Mouse (Mus musculus) CH12.LX (cell line): ENCODE measurements around the gene Zbtb22. TPM values are rescaled to one million over a fixed set of nuclear protein-coding genes. Genes with fewer than 3 reads are reported as not detected.
A peak's percentile ranks its signal among the peaks of the same experiment; 100 is the strongest.

Experiments used
- DNase-seq: peaks from one replicate; pipeline ENCODE4 v3.0.0-alpha.2; 2013; ENCODE audit errors: extremely low read depth
- H3K27ac ChIP-seq: 2 replicates; pipeline ENCODE4 v1.5.1; 2012; ENCODE audit warnings: low read depth, mild to moderate bottlenecking, control low read depth, moderate library complexity; ENCODE audit not compliant: insufficient read depth
- H3K27me3 ChIP-seq: replicated peaks from 2 replicates; pipeline ENCODE3; 2012; ENCODE audit warnings: inconsistent platforms
- H3K36me3 ChIP-seq, 2 experiments: replicated peaks in 1 of 2; 2 replicates each; pipeline versions ENCODE3 to v1.6.1; 2012; ENCODE audit warnings: inconsistent platforms in 1 of 2, low read length in 1 of 2, mild to moderate bottlenecking in 1 of 2, mixed read lengths in 1 of 2, moderate library complexity in 1 of 2; ENCODE audit not compliant: control insufficient read depth in 1 of 2, insufficient read depth in 1 of 2
- H3K4me1 ChIP-seq, 2 experiments: 2 replicates each; pipeline ENCODE4 v1.6.1; 2012; ENCODE audit warnings: inconsistent platforms in 1 of 2, moderate library complexity in 1 of 2; ENCODE audit not compliant: insufficient read depth in 2 of 2, control insufficient read depth in 1 of 2
- H3K4me2 ChIP-seq: 2 replicates; pipeline ENCODE4 v1.6.1; 2012; ENCODE audit warnings: low read depth, mild to moderate bottlenecking, control low read depth; ENCODE audit not compliant: poor library complexity, insufficient read depth, severe bottlenecking
- H3K4me3 ChIP-seq, 3 experiments: fragments of 150-350 bp in 1 of 3; sonication (generic) in 1 of 3; replicated peaks in 1 of 3; 2 replicates each; pipeline versions ENCODE3 to v1.5.1; 2011 to 2012; ENCODE audit warnings: low read depth in 2 of 3, low read length in 2 of 3, mild to moderate bottlenecking in 2 of 3, moderate library complexity in 2 of 3, control low read depth in 1 of 3, improper control_type of control experiment in 1 of 3, inconsistent platforms in 1 of 3, mixed read lengths in 1 of 3; ENCODE audit not compliant: poor library complexity in 1 of 3
- H3K79me2 ChIP-seq: replicated peaks from 2 replicates; pipeline ENCODE4 v1.6.1; 2012; ENCODE audit warnings: mild to moderate bottlenecking, moderate library complexity; ENCODE audit not compliant: control insufficient read depth, poor library complexity, insufficient read depth, severe bottlenecking; ENCODE audit errors: extremely low read depth
- H3K9ac ChIP-seq: 2 replicates; pipeline ENCODE4 v1.6.1; 2012; ENCODE audit warnings: low read depth, mild to moderate bottlenecking, control low read depth, moderate library complexity; ENCODE audit not compliant: insufficient read depth
- H3K9me3 ChIP-seq: replicated peaks from 2 replicates; pipeline ENCODE3; 2012; ENCODE audit warnings: low read length, inconsistent platforms, mixed read lengths
- BHLHE40 ChIP-seq: IDR thresholded peaks from 2 replicates; pipeline ENCODE4 v1.6.1; 2011; ENCODE audit warnings: mild to moderate bottlenecking, low read depth, low read length, improper control_type of control experiment
- CHD1 ChIP-seq: IDR thresholded peaks from 2 replicates; pipeline ENCODE4 v1.6.1; 2012; ENCODE audit warnings: low read depth, low read length, improper control_type of control experiment, inconsistent platforms
- CHD2 ChIP-seq: IDR thresholded peaks from 2 replicates; pipeline ENCODE4 v1.6.1; 2011; ENCODE audit warnings: low read length, improper control_type of control experiment
- CTCF ChIP-seq, 2 experiments: IDR thresholded peaks in 1 of 2; conservative IDR thresholded peaks in 1 of 2; 2 replicates each; pipeline ENCODE4 v1.5.1; 2011 to 2012; ENCODE audit warnings: low read depth in 2 of 2, low read length in 2 of 2, improper control_type of control experiment in 1 of 2, inconsistent platforms in 1 of 2, mild to moderate bottlenecking in 1 of 2, moderate library complexity in 1 of 2
- ELF1 ChIP-seq: IDR thresholded peaks from 2 replicates; pipeline ENCODE4 v1.6.1; 2014; ENCODE audit warnings: low read depth, mild to moderate bottlenecking, inconsistent platforms, low read length, improper control_type of control experiment
- EP300 ChIP-seq: IDR thresholded peaks from 2 replicates; pipeline ENCODE4 v1.6.1; 2011; ENCODE audit warnings: low read length, improper control_type of control experiment
- GABPA ChIP-seq: IDR thresholded peaks from 2 replicates; pipeline ENCODE4 v1.6.1; 2012; ENCODE audit warnings: low read depth, low read length, improper control_type of control experiment, inconsistent platforms; ENCODE audit not compliant: insufficient replicate concordance
- HCFC1 ChIP-seq: IDR thresholded peaks from 2 replicates; pipeline ENCODE4 v1.6.1; 2012; ENCODE audit warnings: low read depth, mild to moderate bottlenecking, inconsistent platforms, low read length, improper control_type of control experiment
- JUND ChIP-seq: conservative IDR thresholded peaks from 2 replicates; pipeline ENCODE4 v1.6.1; 2011; ENCODE audit warnings: low read depth, low read length, improper control_type of control experiment
- MAFK ChIP-seq: IDR thresholded peaks from 2 replicates; pipeline ENCODE4 v1.6.1; 2011; ENCODE audit warnings: low read length, improper control_type of control experiment; ENCODE audit not compliant: insufficient replicate concordance
- MAX ChIP-seq: IDR thresholded peaks from 2 replicates; pipeline ENCODE4 v1.6.1; 2011; ENCODE audit warnings: low read length, improper control_type of control experiment
- MYC ChIP-seq: IDR thresholded peaks from 2 replicates; pipeline ENCODE4 v1.6.1; 2011; ENCODE audit warnings: low read depth, mild to moderate bottlenecking, improper control_type of control experiment, low read length
- POLR2A ChIP-seq: IDR thresholded peaks from 2 replicates; pipeline ENCODE4 v1.6.1; 2011; ENCODE audit warnings: low read depth, mild to moderate bottlenecking, improper control_type of control experiment, low read length
- POLR2AphosphoS2 ChIP-seq: IDR thresholded peaks from 2 replicates; pipeline ENCODE4 v1.6.1; 2011; ENCODE audit warnings: low read depth, low read length, improper control_type of control experiment
- RAD21 ChIP-seq: IDR thresholded peaks from 2 replicates; pipeline ENCODE4 v1.6.1; 2011; ENCODE audit warnings: low read depth, mild to moderate bottlenecking, low read length, improper control_type of control experiment, moderate library complexity
- RCOR1 ChIP-seq: conservative IDR thresholded peaks from 2 replicates; pipeline ENCODE4 v1.6.1; 2012; ENCODE audit warnings: low read depth, mild to moderate bottlenecking, inconsistent platforms, low read length, improper control_type of control experiment
- SIN3A ChIP-seq: IDR thresholded peaks from 2 replicates; pipeline ENCODE4 v1.6.1; 2012; ENCODE audit warnings: low read length, improper control_type of control experiment, inconsistent platforms
- SMC3 ChIP-seq: IDR thresholded peaks from 2 replicates; pipeline ENCODE4 v1.6.1; 2011; ENCODE audit warnings: low read depth, low read length, improper control_type of control experiment
- TBP ChIP-seq: conservative IDR thresholded peaks from 2 replicates; pipeline ENCODE4 v1.6.1; 2011; ENCODE audit warnings: low read depth, low read length, improper control_type of control experiment
- TCF12 ChIP-seq: IDR thresholded peaks from 2 replicates; pipeline ENCODE4 v1.6.1; 2014; ENCODE audit warnings: low read depth, mild to moderate bottlenecking, inconsistent platforms, low read length, improper control_type of control experiment
- ZKSCAN1 ChIP-seq: IDR thresholded peaks from 2 replicates; pipeline ENCODE4 v1.6.1; 2012; ENCODE audit warnings: low read depth, inconsistent platforms, low read length, improper control_type of control experiment, borderline replicate concordance
- ZMIZ1 ChIP-seq: IDR thresholded peaks from 2 replicates; pipeline ENCODE4 v1.6.1; 2012; ENCODE audit warnings: low read depth, mild to moderate bottlenecking, inconsistent platforms, low read length, improper control_type of control experiment
- ZNF384 ChIP-seq: IDR thresholded peaks from 2 replicates; pipeline ENCODE4 v1.6.1; 2012; ENCODE audit warnings: low read depth, low read length, improper control_type of control experiment, inconsistent platforms
- dilution Hi-C: fragments of 300-500 bp; cut with MboI; formaldehyde crosslinking; loops from 2 replicates; pipeline ENCODE4 v1.14.3; 2020; ENCODE audit warnings: low sequenced_read_pairs; ENCODE audit not compliant: extremely low pct_unique_long_range_greater_than_20kb, extremely low pct_ligation_motif_present
- in situ Hi-C: fragments of 300-500 bp; cut with MboI; formaldehyde crosslinking; loops from 3 replicates; pipeline ENCODE4 v1.14.3; 2019; ENCODE audit warnings: low sequenced_read_pairs, low pct_ligation_motif_present, low pct_unique_long_range_greater_than_20kb, mixed read lengths
- polyA plus RNA-seq: library from polyadenylated mRNA; unstranded; fragments of >175 nt; gene quantifications from 2 replicates; pipeline ENCODE4 v1.2.1, GENCODE M21; 2012; ENCODE audit warnings: low read depth; ENCODE audit not compliant: insufficient read length
- total RNA-seq, 2 experiments: library from RNA; depleted of rRNA; stranded (reverse); fragments of 300-350 nt in 1 of 2; fragments of >200 nt in 1 of 2; gene quantifications; 2 replicates each; pipeline ENCODE4 v1.2.3; 2012 to 2014

The Zbtb22 gene
- total and polyA plus RNA-seq, 3 experiments, result 11.7 to 23.5 (median 20.3) TPM

GRCm38 (mm10) chr17:33914969-33915391 lies 724 bp upstream of the Zbtb22 start:
- dilution Hi-C loops, result no loop called here

DNA sequence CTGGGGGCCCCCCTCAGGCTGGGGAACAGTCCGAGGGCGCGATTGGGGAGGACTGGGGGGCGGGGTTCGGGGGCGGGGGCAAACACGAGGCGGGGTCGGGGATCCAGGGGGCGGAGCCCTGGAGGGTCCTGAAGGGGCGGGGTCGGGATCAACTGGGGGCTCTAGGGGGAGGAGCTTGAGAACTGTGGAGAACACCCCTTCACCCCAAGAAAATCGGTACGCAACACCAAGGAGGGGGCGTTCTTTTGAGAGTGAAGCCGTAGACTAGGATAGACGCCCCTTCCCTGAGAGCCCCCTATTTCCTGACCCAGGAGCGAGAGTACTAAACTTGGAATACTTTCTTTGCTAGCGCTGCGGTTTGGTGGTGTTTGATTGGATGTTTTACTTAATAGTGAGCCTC lies 590 bp downstream of the Zbtb22 start:
- Histone ChIP-seq H3K9ac (peak overlapping the region; percentile 70), H3K4me3 (peak overlapping the region; percentile 58 to 62 (median 59)), H3K4me1 (peaks cover 27 to 50% of the 10 kb centered on the region in 2 experiments), H3K4me2 (peak overlapping the region; percentile 62), H3K79me2 (peaks cover 14% of the 10 kb centered on the region), H3K9me3 (peaks cover 6% of the 10 kb centered on the region), H3K27ac (no peak overlapping the region), H3K36me3 (peaks cover 45 to 62% of the 10 kb centered on the region in 2 experiments), H3K27me3 (no peaks in the 10 kb centered on the region)
- in situ Hi-C loops (no loop called here), dilution Hi-C loops (no loop called here)
- no peak for DNase-seq
- TF ChIP-seq RAD21 (no peak), MYC (no peak), CHD1 (no peak), POLR2A (no peak), EP300 (no peak), JUND (no peak), TBP (no peak), GABPA (no peak), CHD2 (no peak), MAFK (no peak), SMC3 (no peak), RCOR1 (no peak), ELF1 (no peak), ZKSCAN1 (no peak), POLR2AphosphoS2 (no peak), ZMIZ1 (no peak), BHLHE40 (no peak), ZNF384 (no peak), TCF12 (no peak), SIN3A (no peak)

More at GRCm38 (mm10) chr17:33914969-33915391, 724 bp upstream of the Zbtb22 start:
- no peak for DNase-seq
- Histone ChIP-seq H3K27me3 (no peaks in the 10 kb centered on the region), H3K36me3 (peaks cover 49 to 61% of the 10 kb centered on the region in 2 experiments), H3K79me2 (peaks cover 12% of the 10 kb centered on the region; the same call in 1 of the 2 replicates), H3K9ac (no peak overlapping the region), H3K9me3 (peaks cover 6% of the 10 kb centered on the region), H3K27ac (no peak overlapping the region), H3K4me2 (peak overlapping the region; percentile 14), H3K4me3 (no peak overlapping the region), H3K4me1 (peaks cover 27 to 55% of the 10 kb centered on the region in 2 experiments)
- in situ Hi-C loops, result no loop called here
- TF ChIP-seq SMC3, result peak; percentile 24
- no peak for TF ChIP-seq TCF12
- peak in 1 of 2 experiments; percentile 40; a peak in 2 of 4 replicates for TF ChIP-seq CTCF (conservative IDR thresholded peaks at IDR 0.05 in 1 of 2, IDR thresholded peaks at IDR 0.05 in 1 of 2; ENCODE audit: low read depth in 2 of 2, low read length in 2 of 2)
- TF ChIP-seq HCFC1, result no peak
- TF ChIP-seq MAX, result no peak
